In genomic region chr19:5474281-5475068, GRCm38 (mm10) we compare ENCODE assay signal across 7 mouse cellular contexts. TPM values are rescaled to one million over a fixed set of nuclear protein-coding genes. Genes with fewer than 3 reads are reported as not detected.
DNase-seq lines count a peak whose midpoint lies in the region; ATAC-seq lines count a peak whose summit lies in the region.

No protein-coding gene starts in this region.

- H3K4me1 ChIP-seq in heart, embryonic 10.5 days: peaks cover 46% of the 10 kb centered on the region
- peaks cover 30% of the 10 kb centered on the region for H3K4me1 ChIP-seq in midbrain, embryonic 13.5 days (replicated peaks)

- peak overlapping the region; percentile 81 for H3K4me3 ChIP-seq in heart, embryonic 10.5 days
- H3K4me3 ChIP-seq in midbrain, embryonic 13.5 days (replicated peaks): peak overlapping the region; percentile 57

- H3K9ac ChIP-seq in midbrain, embryonic 13.5 days (replicated peaks): peak overlapping the region; percentile 81

- ATAC-seq in midbrain, embryonic 13.5 days: peak; percentile 81

- peak overlapping the region; percentile 95 for H3K4me2 ChIP-seq in midbrain, embryonic 13.5 days (replicated peaks)

- peak; percentile 58 for DNase-seq in thymus, postnatal 4 days
- DNase-seq in thymus, postnatal 0 days (ENCODE audit: low spot score): no peak
- peak; percentile 71 to 72 for DNase-seq in cerebellum, postnatal 10 days
- no peak for DNase-seq in heart, embryonic 10.5 days (ENCODE audit: low spot score)
- DNase-seq in kidney, postnatal 25 days: peak; percentile 48 to 69
- no peak for DNase-seq in frontal cortex, postnatal 25 days (ENCODE audit: low spot score in 2 of 2)

- WGBS in heart, embryonic 10.5 days: under 1% methylated on average over 46 of the region's 68 CpGs
- WGBS in midbrain, embryonic 13.5 days: under 1% methylated on average over 63 of the region's 68 CpGs

- no peaks in the 10 kb centered on the region for H3K27me3 ChIP-seq in heart, embryonic 10.5 days (ENCODE audit: insufficient read depth, poor library complexity, severe bottlenecking)
- no peaks in the 10 kb centered on the region for H3K27me3 ChIP-seq in midbrain, embryonic 13.5 days

- H3K9me3 ChIP-seq in heart, embryonic 10.5 days: no peaks in the 10 kb centered on the region
- no peaks in the 10 kb centered on the region for H3K9me3 ChIP-seq in midbrain, embryonic 13.5 days

- peaks cover 33% of the 10 kb centered on the region for H3K36me3 ChIP-seq in heart, embryonic 10.5 days
- 0 out of 2 replicates have a peak, but pooled peaks cover 11% of the 10 kb centered on the region for H3K36me3 ChIP-seq in midbrain, embryonic 13.5 days

- peak overlapping the region; percentile 96 for H3K27ac ChIP-seq in heart, embryonic 10.5 days
- H3K27ac ChIP-seq in midbrain, embryonic 13.5 days: peak overlapping the region; percentile 60

RNA-seq across cellular contexts. Expression of gene Efemp2, which starts 0.7 kb away (rescaled TPM):
- 26.5 and 27.9 TPM in 2 replicates for polyA plus RNA-seq in thymus, postnatal 0 days (2015; fragmentation: Nextera tagmentation; extraction: Ambion mirVana)
- polyA plus RNA-seq in heart, embryonic 10.5 days (2016; fragmentation: Nextera tagmentation; extraction: Ambion mirVana): 62.7 and 92.3 TPM in 2 replicates
- 31.8 and 33.4 TPM in 2 replicates for polyA plus RNA-seq in midbrain, embryonic 13.5 days (2015; fragmentation: Nextera tagmentation; extraction: Ambion mirVana)

RNA-seq across cellular contexts. Expression of gene Ctsw, which starts 6.2 kb away (rescaled TPM):
- 42.8 and 43.0 TPM in 2 replicates for polyA plus RNA-seq in thymus, postnatal 0 days (2015; fragmentation: Nextera tagmentation; extraction: Ambion mirVana)
- 0.85 and 1.1 TPM in 2 replicates for polyA plus RNA-seq in heart, embryonic 10.5 days (2016; fragmentation: Nextera tagmentation; extraction: Ambion mirVana)
- polyA plus RNA-seq in midbrain, embryonic 13.5 days (2015; fragmentation: Nextera tagmentation; extraction: Ambion mirVana): 5.2 and 5.7 TPM in 2 replicates

RNA-seq across cellular contexts. Expression of gene Mus81, which starts 13.7 kb away (rescaled TPM):
- polyA plus RNA-seq in thymus, postnatal 0 days (2015; fragmentation: Nextera tagmentation; extraction: Ambion mirVana): 58.6 and 63.5 TPM in 2 replicates
- polyA plus RNA-seq in heart, embryonic 10.5 days (2016; fragmentation: Nextera tagmentation; extraction: Ambion mirVana): 41.7 and 44.7 TPM in 2 replicates
- polyA plus RNA-seq in midbrain, embryonic 13.5 days (2015; fragmentation: Nextera tagmentation; extraction: Ambion mirVana): 52.1 and 53.2 TPM in 2 replicates

RNA-seq across cellular contexts. Expression of gene Fibp, which starts 14.1 kb away (rescaled TPM):
- 104 and 112 TPM in 2 replicates for polyA plus RNA-seq in thymus, postnatal 0 days (2015; fragmentation: Nextera tagmentation; extraction: Ambion mirVana)
- 79.5 and 87.9 TPM in 2 replicates for polyA plus RNA-seq in heart, embryonic 10.5 days (2016; fragmentation: Nextera tagmentation; extraction: Ambion mirVana)
- polyA plus RNA-seq in midbrain, embryonic 13.5 days (2015; fragmentation: Nextera tagmentation; extraction: Ambion mirVana): 183 and 192 TPM in 2 replicates

RNA-seq across cellular contexts. Expression of gene Cfl1, which starts 15.8 kb away (rescaled TPM):
- polyA plus RNA-seq in thymus, postnatal 0 days (2015; fragmentation: Nextera tagmentation; extraction: Ambion mirVana): 3,590 and 4,042 TPM in 2 replicates
- polyA plus RNA-seq in heart, embryonic 10.5 days (2016; fragmentation: Nextera tagmentation; extraction: Ambion mirVana): 2,322 and 2,829 TPM in 2 replicates
- 3,599 and 3,660 TPM in 2 replicates for polyA plus RNA-seq in midbrain, embryonic 13.5 days (2015; fragmentation: Nextera tagmentation; extraction: Ambion mirVana)

Comparison
In these comparisons a context has a peak if more than half of its experiments do, and no peak if none do; other contexts are left out.
1. DNase-seq: peak in thymus, postnatal 4 days (single experiment), cerebellum, postnatal 10 days (2 of 2) and kidney, postnatal 25 days (2 of 2); none in thymus, postnatal 0 days (single experiment), heart, embryonic 10.5 days (single experiment) and frontal cortex, postnatal 25 days (0 of 2).